Mouse (Mus musculus) stomach, embryonic 14.5 days (tissue): Measurements from ENCODE around the gene Tmtc3. TPM values are rescaled to one million over a fixed set of nuclear protein-coding genes. Genes with fewer than 3 reads are reported as not detected.

ENCODE experiments used
- ATAC-seq: fragments of 200-750 bp; cut with Nextera tagmentation; 2 replicates; pipeline ENCODE4 v1.8.0; 2017; ENCODE audit warnings: low read depth, moderate TSS enrichment; ENCODE audit not compliant: insufficient number of reproducible peaks, insufficient read depth, low FRiP score
- H3K27ac ChIP-seq: fragments of 300-500 bp; sonication (generic); 2 replicates; pipeline ENCODE4 v1.5.1; 2014; ENCODE audit warnings: mild to moderate bottlenecking, low read length, moderate library complexity, mixed read lengths
- H3K27me3 ChIP-seq: fragments of 300-500 bp; sonication (generic); 2 replicates; pipeline ENCODE4 v1.6.1; 2014; ENCODE audit warnings: low read length, control low read depth, mixed read lengths; ENCODE audit not compliant: control insufficient read depth, insufficient read depth
- H3K36me3 ChIP-seq: fragments of 300-500 bp; sonication (generic); 2 replicates; pipeline ENCODE4 v1.6.1; 2014; ENCODE audit warnings: mild to moderate bottlenecking, control low read depth, low read length, moderate library complexity, mixed read lengths; ENCODE audit not compliant: control insufficient read depth, insufficient read depth
- H3K4me1 ChIP-seq: fragments of 300-500 bp; sonication (generic); 2 replicates; pipeline ENCODE4 v1.6.1; 2014; ENCODE audit warnings: low read length, control low read depth, mixed read lengths; ENCODE audit not compliant: control insufficient read depth, insufficient read depth
- H3K4me2 ChIP-seq: fragments of 300-500 bp; sonication (generic); replicated peaks from 2 replicates; pipeline ENCODE4 v1.6.1; 2014; ENCODE audit warnings: low read depth, low read length, control low read depth
- H3K4me3 ChIP-seq: fragments of 300-500 bp; sonication (generic); 2 replicates; pipeline ENCODE4 v1.5.1; 2014; ENCODE audit warnings: low read depth, low read length, control low read depth
- H3K9ac ChIP-seq: fragments of 300-500 bp; sonication (generic); replicated peaks from 2 replicates; pipeline ENCODE4 v1.6.1; 2014; ENCODE audit warnings: low read depth, mild to moderate bottlenecking, control low read depth, low read length, moderate library complexity, mixed read lengths
- H3K9me3 ChIP-seq: fragments of 300-500 bp; sonication (generic); 2 replicates; pipeline ENCODE4 v1.6.1; 2016; ENCODE audit warnings: low read depth, low read length, control low read depth; ENCODE audit not compliant: control insufficient read depth
- WGBS: fragments of 180-500 bp; shearing (Covaris S2); extraction: QIAGEN DNeasy Blood & Tissue Kit; methylation state at CpG from one replicate; pipeline ENCODE4 v1.1.7; 2014; 5-methylcytosine and 5-hydroxymethylcytosine counted together
- polyA plus RNA-seq: library from polyadenylated mRNA; unstranded; fragments of >200 nt; fragmentation: Nextera tagmentation; extraction: Ambion mirVana; gene quantifications from 2 replicates; pipeline ENCODE4 v1.2.1, GENCODE M21; 2014

The Tmtc3 gene
- 32.7 and 36.3 TPM in 2 replicates for polyA plus RNA-seq

GRCm38 (mm10) chr10:100487097-100487978 lies at the start of gene Tmtc3, which contains the start of gene Cep290:
TSS of gene Tmtc3 (minus strand) at chr10:100487350.
TSS of gene Cep290 (plus strand) at chr10:100487558.
- Histone ChIP-seq H3K36me3 (peaks cover 3% of the 10 kb centered on the region; the same call in 1 of the 2 replicates), H3K9ac (peak within 1 kb of the TSS; percentile 67), H3K9me3 (no peaks in the 10 kb centered on the region), H3K27ac (peak within 1 kb of the TSS; percentile 58; the same call in 1 of the 2 replicates), H3K4me2 (peak within 1 kb of the TSS; percentile 74), H3K4me3 (peak within 1 kb of the TSS; percentile 90), H3K4me1 (no peaks in the 10 kb centered on the region), H3K27me3 (no peaks in the 10 kb centered on the region)
- ATAC-seq: peak; percentile 99
- WGBS: 0% methylated on average over 63 of the region's 63 CpGs

GRCm38 (mm10) chr10:100524499-100525390 lies 37.6 kb upstream of the Tmtc3 start:
- H3K36me3 ChIP-seq: no peaks in the 10 kb centered on the region
- WGBS: 87% methylated on average over 9 of the region's 9 CpGs

GRCm38 (mm10) chr10:100522330-100522729 lies 35.2 kb upstream of the Tmtc3 start:
- no peak overlapping the region for H3K9ac ChIP-seq
- ATAC-seq: no peak
- no peaks in the 10 kb centered on the region for H3K36me3 ChIP-seq
- H3K4me3 ChIP-seq: no peak overlapping the region
- no peaks in the 10 kb centered on the region for H3K9me3 ChIP-seq
- WGBS: 94% methylated on average over 9 of the region's 9 CpGs
- H3K27me3 ChIP-seq: no peaks in the 10 kb centered on the region
- no peak overlapping the region for H3K4me2 ChIP-seq
- no peaks in the 10 kb centered on the region for H3K4me1 ChIP-seq
- no peak overlapping the region for H3K27ac ChIP-seq

More at GRCm38 (mm10) chr10:100524499-100525390, 37.6 kb upstream of the Tmtc3 start:
- no peak overlapping the region for H3K9ac ChIP-seq
- no peaks in the 10 kb centered on the region for H3K4me1 ChIP-seq
- H3K27me3 ChIP-seq: no peaks in the 10 kb centered on the region
- H3K4me2 ChIP-seq: no peak overlapping the region
- no peak; the same call in 1 of the 2 replicates for ATAC-seq
- H3K9me3 ChIP-seq: no peaks in the 10 kb centered on the region
- H3K27ac ChIP-seq: no peak overlapping the region
- no peak overlapping the region for H3K4me3 ChIP-seq

- Histone ChIP-seq H3K4me3 (no peak overlapping the region), H3K4me2 (no peak overlapping the region), H3K9ac (no peak overlapping the region), H3K9me3 (no peaks in the 10 kb centered on the region), H3K27me3 (no peaks in the 10 kb centered on the region), H3K27ac (no peak overlapping the region), H3K4me1 (no peaks in the 10 kb centered on the region), H3K36me3 (no peaks in the 10 kb centered on the region)
- 81% methylated on average over 4 of the region's 4 CpGs for WGBS
- no peak for ATAC-seq
Measured at GRCm38 (mm10) chr10:100521617-100522016, 34.5 kb upstream of the Tmtc3 start.

GRCm38 (mm10) chr10:100508170-100508569 lies 21.0 kb upstream of the Tmtc3 start:
- no peaks in the 10 kb centered on the region for H3K4me1 ChIP-seq

GRCm38 (mm10) chr10:100498309-100498708 lies 11.2 kb upstream of the Tmtc3 start:
- no peak overlapping the region for H3K9ac ChIP-seq
- 55% methylated on average over 3 of the region's 3 CpGs for WGBS
- no peaks in the 10 kb centered on the region for H3K9me3 ChIP-seq
- no peaks in the 10 kb centered on the region for H3K27me3 ChIP-seq
- no peak overlapping the region for H3K4me2 ChIP-seq
- ATAC-seq: no peak
- H3K36me3 ChIP-seq: peaks cover 15% of the 10 kb centered on the region
- no peaks in the 10 kb centered on the region for H3K4me1 ChIP-seq
- no peak overlapping the region for H3K27ac ChIP-seq
- H3K4me3 ChIP-seq: no peak overlapping the region

More at GRCm38 (mm10) chr10:100508170-100508569, 21.0 kb upstream of the Tmtc3 start:
- Histone ChIP-seq H3K4me3 (no peak overlapping the region), H3K9me3 (no peaks in the 10 kb centered on the region), H3K27me3 (no peaks in the 10 kb centered on the region), H3K9ac (no peak overlapping the region), H3K36me3 (peaks cover 3% of the 10 kb centered on the region), H3K27ac (no peak overlapping the region), H3K4me2 (no peak overlapping the region)
- no peak for ATAC-seq
- 83% methylated on average over 1 of the region's 1 CpGs for WGBS

GRCm38 (mm10) chr10:100491916-100492315 lies 4.8 kb upstream of the Tmtc3 start:
- Histone ChIP-seq H3K4me2 (no peak overlapping the region), H3K4me1 (no peaks in the 10 kb centered on the region), H3K27me3 (no peaks in the 10 kb centered on the region), H3K4me3 (no peak overlapping the region), H3K9me3 (no peaks in the 10 kb centered on the region), H3K27ac (no peak overlapping the region), H3K9ac (no peak overlapping the region), H3K36me3 (peaks cover 5% of the 10 kb centered on the region)
- no peak for ATAC-seq
- 92% methylated on average over 7 of the region's 7 CpGs for WGBS

GRCm38 (mm10) chr10:100486701-100487096 lies 451 bp downstream of the Tmtc3 start:
- under 1% methylated on average over 13 of the region's 13 CpGs for WGBS
- ATAC-seq: peak; percentile 15
- no peaks in the 10 kb centered on the region for H3K27me3 ChIP-seq

More at GRCm38 (mm10) chr10:100486701-100487096, 451 bp downstream of the Tmtc3 start:
- Histone ChIP-seq H3K4me1 (no peaks in the 10 kb centered on the region), H3K4me2 (peak overlapping the region; percentile 74), H3K27ac (peak overlapping the region; percentile 58; the same call in 1 of the 2 replicates), H3K36me3 (peaks cover 3% of the 10 kb centered on the region; the same call in 1 of the 2 replicates), H3K9ac (peak overlapping the region; percentile 67), H3K9me3 (no peaks in the 10 kb centered on the region), H3K4me3 (peak overlapping the region; percentile 90)
